Mouse (Mus musculus) adipocyte (in vitro differentiated cells): ENCODE measurements around the gene Lrrc4b.

Source experiments
- DNase-seq: peaks from one replicate; pipeline ENCODE4 v3.0.0-alpha.2; 2016; ENCODE audit warnings: low spot score

Gene Lrrc4b

GRCm38 (mm10) chr7:44428968-44429521, at the start of gene Lrrc4b:
Gene Lrrc4b, plus strand, starts transcription at chr7:44429018.
- DNase-seq: no peak

GRCm38 (mm10) chr7:44382541-44382940, 46.3 kb upstream of the Lrrc4b start:
- no peak for DNase-seq

GRCm38 (mm10) chr7:44383980-44384715, 44.7 kb upstream of the Lrrc4b start, which contains the start of gene Syt3:
Gene Syt3, plus strand, starts transcription at chr7:44384102.
- peak; percentile 10 for DNase-seq

GRCm38 (mm10) chr7:44384716-44385059, 44.1 kb upstream of the Lrrc4b start:
- no peak for DNase-seq

- DNase-seq: no peak
These were observed 43.1 kb upstream of the Lrrc4b start, which contains the start of gene 1700008O03Rik for GRCm38 (mm10) chr7:44385720-44386119. Gene 1700008O03Rik, minus strand, starts transcription at chr7:44385820.

GRCm38 (mm10) chr7:44391831-44392230, 37.0 kb upstream of the Lrrc4b start:
- DNase-seq: no peak

GRCm38 (mm10) chr7:44392341-44392740, 36.5 kb upstream of the Lrrc4b start:
- DNase-seq: no peak

- DNase-seq: no peak
These were observed 35.5 kb upstream of the Lrrc4b start for GRCm38 (mm10) chr7:44393284-44393683.

- DNase-seq: peak; percentile 19
These were observed 30.2 kb upstream of the Lrrc4b start for GRCm38 (mm10) chr7:44398570-44398969.

GRCm38 (mm10) chr7:44401673-44402072, 27.1 kb upstream of the Lrrc4b start:
- DNase-seq: no peak

- peak; percentile 97 for DNase-seq
These were observed 23.3 kb upstream of the Lrrc4b start for GRCm38 (mm10) chr7:44405346-44406014.

- DNase-seq: no peak
These were observed 22.8 kb upstream of the Lrrc4b start for GRCm38 (mm10) chr7:44406015-44406355.

GRCm38 (mm10) chr7:44411144-44411543, 17.7 kb upstream of the Lrrc4b start:
- no peak for DNase-seq

GRCm38 (mm10) chr7:44413307-44413706, 15.5 kb upstream of the Lrrc4b start:
- DNase-seq: no peak

- no peak for DNase-seq
These were observed 1.2 kb upstream of the Lrrc4b start for GRCm38 (mm10) chr7:44427666-44428065.

- DNase-seq: no peak
These were observed 457 bp upstream of the Lrrc4b start for GRCm38 (mm10) chr7:44428171-44428950.

- DNase-seq: no peak
These were observed 993 bp downstream of the Lrrc4b start for GRCm38 (mm10) chr7:44429534-44430488.

- no peak for DNase-seq
These were observed 3.7 kb downstream of the Lrrc4b start for GRCm38 (mm10) chr7:44432550-44432949.

- DNase-seq: no peak
These were observed 4.6 kb downstream of the Lrrc4b start for GRCm38 (mm10) chr7:44433371-44433770.

- no peak for DNase-seq
These were observed 5.3 kb downstream of the Lrrc4b start for GRCm38 (mm10) chr7:44434089-44434488.

- DNase-seq: no peak
These were observed 7.0 kb downstream of the Lrrc4b start for GRCm38 (mm10) chr7:44435796-44436195.
